Mouse (Mus musculus): ENCODE measurements around the gene Nkain4.

GRCm38 (mm10) chr2:180988948-180989347 is 34.4 kb upstream of the Nkain4 start:
- TF ChIP-seq POLR2A (IDR thresholded peaks at IDR 0.05; ENCODE audit: low read depth, low read length) (no peak), CTCF (IDR thresholded peaks at IDR 0.05; ENCODE audit: extremely low read depth, insufficient read depth, insufficient read length, insufficient replicate concordance) (no peak)

All from spleen, adult 2 months (tissue).